Mouse (Mus musculus) heart, postnatal 0 days (tissue): ENCODE measurements around the gene Kat6b.

Experiments used
- CTCF ChIP-seq: IDR thresholded peaks from 2 replicates; pipeline ENCODE4 v1.5.1; 2016; ENCODE audit warnings: antibody characterized with exemption, control low read depth, low read depth
- EP300 ChIP-seq: IDR thresholded peaks from 2 replicates; pipeline ENCODE4 v1.6.1; 2016; ENCODE audit warnings: antibody characterized with exemption, low read depth

DNA sequence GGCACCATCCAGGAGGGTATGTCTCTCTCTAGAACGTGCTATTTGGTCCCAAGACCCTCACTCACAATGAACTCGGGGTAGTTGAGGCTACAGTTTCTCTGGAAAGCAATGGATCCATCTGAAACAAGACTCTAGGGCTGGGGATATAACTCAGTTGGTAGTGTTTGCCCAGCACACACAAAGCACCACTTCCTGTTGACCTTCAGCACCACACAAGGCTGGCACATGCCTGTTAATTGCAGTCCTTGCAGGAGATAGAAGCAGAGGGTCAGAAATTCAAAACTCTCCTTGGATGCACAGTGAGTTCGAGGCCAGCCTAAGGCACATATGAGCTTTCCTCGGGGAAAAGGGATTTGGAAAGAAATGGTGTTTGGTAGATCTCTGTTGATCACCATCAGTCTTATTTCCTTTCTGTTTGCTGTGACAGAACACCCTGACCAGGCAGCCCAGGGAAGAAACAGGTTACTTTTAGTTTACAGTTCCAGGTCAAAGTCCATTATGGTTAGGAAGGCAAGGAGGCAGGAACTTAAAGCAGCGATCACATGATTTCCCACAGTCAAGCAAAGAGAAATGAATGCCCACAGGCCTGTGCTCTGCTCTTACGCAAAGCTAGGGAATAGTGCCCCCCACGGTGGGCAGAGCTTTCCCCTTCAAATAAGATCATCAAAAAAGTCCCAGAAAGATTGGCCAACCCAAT is 25.4 kb upstream of the Kat6b start:
- no peak for TF ChIP-seq EP300
- TF ChIP-seq CTCF = no peak
